Mouse (Mus musculus) lung, postnatal 4 days (tissue): ENCODE data around the gene Gm14819.
"Not testable (repeated sequence)": the region's sequence is repeated elsewhere in the genome, so short reads cannot be mapped to it uniquely, and the experiment has no call there.

Experiments
- DNase-seq, 2 experiments: peaks; one replicate each; pipeline ENCODE4 v3.0.0; 2021

Gene Gm14819

DNA sequence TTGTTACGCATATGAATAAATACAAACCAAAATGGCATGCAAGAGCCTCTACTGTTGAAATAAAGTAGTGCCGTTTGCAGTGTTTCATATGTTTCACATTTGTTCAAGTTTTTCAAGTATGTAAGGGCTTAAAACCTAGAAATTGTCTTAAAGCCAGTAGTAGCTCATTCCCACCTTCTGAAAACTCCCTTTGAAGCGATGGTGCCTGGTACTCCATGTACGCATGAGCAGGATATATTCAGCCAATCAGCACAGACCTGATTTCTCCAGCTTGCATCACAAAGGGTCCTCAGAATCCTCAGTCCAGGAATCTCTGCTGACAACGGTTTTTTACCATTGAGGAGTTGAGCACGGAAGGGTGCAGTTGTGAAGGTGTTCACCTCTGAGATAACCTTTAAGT is at the start of gene Gm14819:
Gene Gm14819, plus strand, starts transcription at position 301 of the 400 bp plus-strand sequence.
- DNase-seq: not testable (repeated sequence)
